Mouse (Mus musculus) myocyte (in vitro differentiated cells): ENCODE data around the gene Vmn2r78. TPM values are rescaled to one million over a fixed set of nuclear protein-coding genes. Genes with fewer than 3 reads are reported as not detected.
"Not testable (repeated sequence)": the region's sequence is repeated elsewhere in the genome, so short reads cannot be mapped to it uniquely, and the experiment has no call there.

Experiments used
- H3K27me3 ChIP-seq: one replicate; pipeline ENCODE4 v1.6.1; 2011; ENCODE audit not compliant: control insufficient read depth, insufficient read depth, insufficient read length
- H3K36me3 ChIP-seq: one replicate; pipeline ENCODE4 v1.6.1; 2011; ENCODE audit not compliant: control insufficient read depth, insufficient read depth
- H3K4me2 ChIP-seq: one replicate; pipeline ENCODE4 v1.6.1; 2011; ENCODE audit warnings: low read depth, control low read depth
- H3K4me3 ChIP-seq: one replicate; pipeline ENCODE4 v1.5.1; 2011; ENCODE audit warnings: mild to moderate bottlenecking, control low read depth, moderate library complexity
- H3K79me2 ChIP-seq: one replicate; pipeline ENCODE4 v1.6.1; 2011; ENCODE audit not compliant: control insufficient read depth, insufficient read depth
- H3ac ChIP-seq: one replicate; pipeline ENCODE4 v1.6.1; 2011; ENCODE audit not compliant: control insufficient read depth, insufficient read length
- CEBPB ChIP-seq: IDR thresholded peaks from 2 replicates; pipeline ENCODE4 v1.6.1; 2011; ENCODE audit warnings: mild to moderate bottlenecking, moderate library complexity; ENCODE audit not compliant: poor library complexity, insufficient read depth, severe bottlenecking
- E2F4 ChIP-seq: IDR thresholded peaks from one replicate; pipeline ENCODE4 v1.6.1; 2011; ENCODE audit warnings: mild to moderate bottlenecking, control low read depth, moderate library complexity; ENCODE audit not compliant: insufficient read depth
- MAX ChIP-seq: IDR thresholded peaks from one replicate; pipeline ENCODE4 v1.6.1; 2011; ENCODE audit warnings: low read depth, mild to moderate bottlenecking, control low read depth
- MYOD1 ChIP-seq, 3 experiments: IDR thresholded peaks; one replicate each; pipeline ENCODE4 v1.6.1; 2011; ENCODE audit warnings: control low read depth in 2 of 3, low read depth in 2 of 3, mild to moderate bottlenecking in 2 of 3, moderate library complexity in 1 of 3; ENCODE audit not compliant: insufficient read length in 2 of 3, control insufficient read depth in 1 of 3
- MYOG ChIP-seq, 3 experiments: IDR thresholded peaks; one replicate each; pipeline ENCODE4 v1.6.1; 2011; ENCODE audit warnings: control low read depth in 2 of 3, low read depth in 2 of 3, mild to moderate bottlenecking in 2 of 3; ENCODE audit not compliant: insufficient read length in 2 of 3, control insufficient read depth in 1 of 3, insufficient read depth in 1 of 3
- POLR2A ChIP-seq: IDR thresholded peaks from one replicate; pipeline ENCODE4 v1.6.1; 2011; ENCODE audit warnings: low read depth, mild to moderate bottlenecking, control low read depth, moderate library complexity; ENCODE audit not compliant: insufficient read length
- POLR2AphosphoS2 ChIP-seq: IDR thresholded peaks from one replicate; pipeline ENCODE4 v1.6.1; 2011; ENCODE audit warnings: low read depth, control low read depth; ENCODE audit not compliant: insufficient read length
- REST ChIP-seq: IDR thresholded peaks from one replicate; pipeline ENCODE4 v1.6.1; 2011; ENCODE audit warnings: mild to moderate bottlenecking, control low read depth, moderate library complexity; ENCODE audit not compliant: insufficient read depth, insufficient read length
- SRF ChIP-seq: IDR thresholded peaks from one replicate; pipeline ENCODE4 v1.6.1; 2011; ENCODE audit warnings: low read depth; ENCODE audit not compliant: control insufficient read depth, insufficient read length
- TCF12 ChIP-seq: IDR thresholded peaks from one replicate; pipeline ENCODE4 v1.6.1; 2011; ENCODE audit warnings: mild to moderate bottlenecking, control low read depth; ENCODE audit not compliant: poor library complexity, insufficient read depth, severe bottlenecking
- TCF3 ChIP-seq: IDR thresholded peaks from one replicate; pipeline ENCODE4 v1.6.1; 2011; ENCODE audit warnings: low read depth, control low read depth; ENCODE audit not compliant: insufficient read length
- USF1 ChIP-seq: IDR thresholded peaks from one replicate; pipeline ENCODE4 v1.6.1; 2011; ENCODE audit warnings: low read depth, mild to moderate bottlenecking, control low read depth, moderate library complexity
- polyA plus RNA-seq: library from polyadenylated mRNA; unstranded; fragments of >200 nt; fragmentation: generic; extraction: Trizol; gene quantifications from one replicate; pipeline ENCODE4 v1.2.1, GENCODE M21; 2012; ENCODE audit warnings: missing spikeins

The Vmn2r78 gene
- polyA plus RNA-seq = 0.14 TPM

DNA sequence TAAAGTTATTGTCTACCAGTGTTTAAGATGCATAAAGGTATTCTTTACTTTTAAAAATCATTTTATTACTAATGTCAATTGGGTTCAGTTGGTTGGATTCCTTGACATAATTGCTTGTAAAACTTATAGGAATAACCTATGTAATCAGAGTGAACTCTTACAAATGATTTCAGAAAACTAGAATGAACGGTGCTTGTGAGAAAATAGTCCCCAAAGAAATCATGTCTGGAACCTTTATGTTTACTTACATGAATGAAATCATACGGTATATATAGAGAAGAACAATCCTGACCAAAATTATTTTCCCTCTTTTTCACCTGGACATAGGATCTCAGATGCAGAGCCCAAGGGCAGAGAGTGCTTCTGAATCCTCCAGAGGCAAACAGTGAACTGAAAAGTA is at the start of gene Vmn2r78:
TSS of gene Vmn2r78 (plus strand) at position 301 of the 400 bp plus-strand sequence.
- not testable (repeated sequence) for H3K36me3 ChIP-seq, H3K79me2 ChIP-seq, H3K27me3 ChIP-seq, H3ac ChIP-seq, H3K4me2 ChIP-seq, H3K4me3 ChIP-seq

DNA sequence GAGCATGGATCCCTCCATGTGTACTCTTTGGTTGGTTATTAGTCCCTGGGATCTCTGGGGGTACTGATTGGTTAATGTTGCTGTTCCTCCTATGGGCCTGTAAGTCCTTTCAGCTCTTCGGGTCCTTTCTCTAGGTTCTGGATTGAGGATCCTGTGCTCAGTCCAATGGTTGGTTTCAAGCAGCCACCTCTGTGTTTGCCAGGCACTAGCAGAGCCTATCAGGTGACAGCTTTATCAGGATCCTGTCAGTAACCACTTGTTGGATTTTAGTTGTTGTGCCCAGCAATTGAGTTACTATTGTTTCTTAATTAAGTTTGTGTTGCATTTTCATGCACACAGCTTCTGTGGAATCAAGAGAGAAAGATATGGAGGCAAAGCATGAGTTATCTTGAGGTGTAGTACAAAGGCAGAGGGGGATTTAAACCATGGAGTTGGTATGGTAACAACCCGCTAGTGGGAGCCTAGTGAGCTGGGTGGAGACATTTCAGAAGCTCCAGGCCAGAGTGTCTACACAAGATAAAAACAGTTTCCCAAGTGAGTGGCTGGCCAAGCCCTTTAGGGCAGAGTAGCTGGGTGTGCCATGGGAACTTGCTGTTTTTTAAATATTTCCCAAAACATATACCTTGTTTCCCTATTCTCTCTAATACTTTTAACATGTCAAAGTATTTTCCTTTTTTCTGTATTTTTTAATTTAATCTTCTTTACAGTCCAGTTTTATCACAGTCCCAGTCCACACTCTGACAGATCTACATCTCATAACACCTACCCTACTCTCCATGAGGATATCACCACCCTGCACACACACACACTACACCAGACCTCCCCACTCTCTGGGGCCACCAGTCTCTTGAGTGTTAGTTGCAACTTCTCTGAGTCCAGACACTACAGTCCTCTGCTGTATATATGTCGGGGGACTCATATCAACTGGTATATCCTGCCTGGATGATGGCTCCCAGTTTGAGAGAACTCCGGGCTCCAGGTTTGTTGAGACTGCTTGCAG is 25.1 kb upstream of the Vmn2r78 start:
- TF ChIP-seq TCF3 (no peak), REST (no peak), CEBPB (no peak), SRF (no peak), MYOD1 (IDR thresholded peaks at IDR 0.05; ENCODE audit: control insufficient read depth in 1 of 3, insufficient read length in 2 of 3, low read depth in 2 of 3) (no peak), MYOG (IDR thresholded peaks at IDR 0.05; ENCODE audit: control insufficient read depth in 1 of 3, insufficient read depth in 1 of 3, insufficient read length in 2 of 3, low read depth in 2 of 3) (no peak), USF1 (no peak), E2F4 (no peak), POLR2AphosphoS2 (no peak), POLR2A (no peak), MAX (no peak), TCF12 (no peak)
- Histone ChIP-seq H3K4me3 (no peak overlapping the region), H3K36me3 (no peaks in the 10 kb centered on the region), H3K79me2 (no peaks in the 10 kb centered on the region), H3K27me3 (no peaks in the 10 kb centered on the region), H3ac (no peak overlapping the region), H3K4me2 (no peak overlapping the region)

GRCm38 (mm10) chr7:86937288-86937687 is 22.4 kb downstream of the Vmn2r78 start:
- Histone ChIP-seq H3K79me2 (no peaks in the 10 kb centered on the region), H3K36me3 (no peaks in the 10 kb centered on the region), H3K4me2 (peak overlapping the region; percentile 83), H3ac (no peak overlapping the region), H3K27me3 (no peaks in the 10 kb centered on the region), H3K4me3 (no peak overlapping the region)
- peak; percentile 80 to 93 (median 88) for TF ChIP-seq MYOG (IDR thresholded peaks at IDR 0.05; ENCODE audit: control insufficient read depth in 1 of 3, insufficient read depth in 1 of 3, insufficient read length in 2 of 3, low read depth in 2 of 3)
- no peak for TF ChIP-seq USF1
- TF ChIP-seq MYOD1 (IDR thresholded peaks at IDR 0.05; ENCODE audit: control insufficient read depth in 1 of 3, insufficient read length in 2 of 3, low read depth in 2 of 3) = peak; percentile 12 to 90 (median 86)
- no peak for TF ChIP-seq CEBPB
- TF ChIP-seq POLR2AphosphoS2 = no peak
- TF ChIP-seq REST = no peak
- no peak for TF ChIP-seq MAX
- TF ChIP-seq TCF3 = no peak
- peak; percentile 58 for TF ChIP-seq TCF12

DNA sequence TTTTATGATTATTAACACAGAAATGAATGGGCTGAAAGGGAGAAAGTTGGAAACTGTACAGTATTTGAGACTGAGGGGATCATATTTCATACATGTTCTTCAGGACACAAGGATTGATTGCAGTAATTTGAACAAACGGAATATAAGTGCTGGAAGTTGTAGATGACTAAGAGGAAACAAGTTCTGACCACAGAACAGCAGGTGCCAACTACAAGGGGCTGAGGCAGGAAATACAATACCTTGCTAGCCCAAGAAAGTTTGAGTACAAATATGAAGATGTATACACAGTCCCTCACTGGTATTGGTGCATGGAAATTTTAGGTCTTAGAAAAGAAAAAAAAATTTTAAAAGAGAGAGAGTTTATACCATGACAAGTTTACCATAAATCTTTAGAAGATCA is 79.8 kb downstream of the Vmn2r78 start:
- no peak overlapping the region for H3K4me2 ChIP-seq
- no peak overlapping the region for H3K4me3 ChIP-seq
- H3K27me3 ChIP-seq = no peaks in the 10 kb centered on the region
- no peaks in the 10 kb centered on the region for H3K79me2 ChIP-seq
- no peaks in the 10 kb centered on the region for H3K36me3 ChIP-seq
- TF ChIP-seq MYOD1 (IDR thresholded peaks at IDR 0.05; ENCODE audit: control insufficient read depth in 1 of 3, insufficient read length in 2 of 3, low read depth in 2 of 3) (peak in 2 of 3 experiments; percentile 79 to 84), E2F4 (no peak), TCF3 (no peak), POLR2AphosphoS2 (no peak), POLR2A (no peak), SRF (no peak)
- no peak overlapping the region for H3ac ChIP-seq

DNA sequence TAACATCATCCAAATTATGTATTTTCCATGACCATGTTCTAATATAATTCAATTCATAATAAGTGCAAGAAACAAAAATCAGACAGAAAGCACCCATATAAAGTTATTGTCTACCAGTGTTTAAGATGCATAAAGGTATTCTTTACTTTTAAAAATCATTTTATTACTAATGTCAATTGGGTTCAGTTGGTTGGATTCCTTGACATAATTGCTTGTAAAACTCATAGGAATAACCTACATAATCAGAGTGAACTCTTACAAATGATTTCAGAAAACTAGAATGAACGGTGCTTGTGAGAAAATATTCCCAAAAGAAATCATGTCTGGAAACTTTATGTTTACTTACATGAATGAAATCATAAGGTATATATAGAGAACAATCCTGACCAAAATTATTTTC is 80.9 kb downstream of the Vmn2r78 start, which contains the start of gene Vmn2r79:
TSS of gene Vmn2r79 (plus strand) at position 301 of the 400 bp plus-strand sequence.
- not testable (repeated sequence) for H3K79me2 ChIP-seq, H3K36me3 ChIP-seq, H3ac ChIP-seq, H3K4me3 ChIP-seq, H3K27me3 ChIP-seq, H3K4me2 ChIP-seq

Other genes with a start within 250 kb of the Vmn2r78 start
- not detected for gene Olfr292, start 226.8 kb upstream of the Vmn2r78 start, polyA plus RNA-seq
- not detected for gene Folh1, start 139.2 kb upstream of the Vmn2r78 start, polyA plus RNA-seq
- not detected for gene Vmn2r77, start 120.1 kb upstream of the Vmn2r78 start, polyA plus RNA-seq
- not detected for gene Vmn2r79, start 81.0 kb downstream of the Vmn2r78 start, polyA plus RNA-seq